Mouse (Mus musculus): ENCODE measurements around the gene Mylk.

GRCm38 (mm10) chr16:35006251-35006650 is 261.2 kb downstream of the Mylk start:
- TF ChIP-seq POLR2A (IDR thresholded peaks at IDR 0.05; ENCODE audit: low read depth, low read length) (no peak), CTCF (IDR thresholded peaks at IDR 0.05; ENCODE audit: extremely low read depth, insufficient read length, insufficient replicate concordance, low read depth, low read length) (no peak)

Measured in small intestine, adult 2 months (tissue).